Mouse (Mus musculus) hindbrain, embryonic 16.5 days (tissue): ENCODE measurements at regions not wholly inside any gene's neighbourhood (a gene's known extent, or its start where the extent isn't known, plus 50 kb on each side); places are given as distances from the start of the nearest gene placed in this dataset.
"Not testable (repeated sequence)": the region's sequence is repeated elsewhere in the genome, so short reads cannot be mapped to it uniquely, and the experiment has no call there.

Experiments
- ATAC-seq: fragments of 200-750 bp; cut with Nextera tagmentation; 2 replicates; pipeline ENCODE4 v1.8.0; 2017; ENCODE audit warnings: moderate TSS enrichment, moderate library complexity
- H3K27ac ChIP-seq: fragments of 300-500 bp; sonication (generic); 2 replicates; pipeline ENCODE4 v1.5.1; 2014; ENCODE audit warnings: low read depth, mild to moderate bottlenecking, control low read depth, low read length, moderate library complexity
- H3K27me3 ChIP-seq: fragments of 300-500 bp; sonication (generic); replicated peaks from 2 replicates; pipeline ENCODE4 v1.6.1; 2014; ENCODE audit warnings: low read length; ENCODE audit not compliant: control insufficient read depth, insufficient read depth
- H3K36me3 ChIP-seq: fragments of 300-500 bp; sonication (generic); 2 replicates; pipeline ENCODE4 v1.6.1; 2014; ENCODE audit warnings: mild to moderate bottlenecking, low read length, moderate library complexity, mixed read lengths; ENCODE audit not compliant: control insufficient read depth, insufficient read depth
- H3K4me1 ChIP-seq: fragments of 300-500 bp; sonication (generic); 2 replicates; pipeline ENCODE4 v1.6.1; 2014; ENCODE audit warnings: low read depth, low read length; ENCODE audit not compliant: control insufficient read depth, insufficient read depth
- H3K4me2 ChIP-seq: fragments of 300-500 bp; sonication (generic); 2 replicates; pipeline ENCODE4 v1.6.1; 2014; ENCODE audit warnings: mild to moderate bottlenecking, low read length, control low read depth, moderate library complexity
- H3K4me3 ChIP-seq: fragments of 300-500 bp; sonication (generic); 2 replicates; pipeline ENCODE4 v1.5.1; 2014; ENCODE audit warnings: mild to moderate bottlenecking, low read length, control low read depth, moderate library complexity
- H3K9ac ChIP-seq: fragments of 300-500 bp; sonication (generic); 2 replicates; pipeline ENCODE4 v1.6.1; 2014; ENCODE audit warnings: low read depth, mild to moderate bottlenecking, control low read depth, low read length, moderate library complexity
- H3K9me3 ChIP-seq: fragments of 300-500 bp; sonication (generic); 2 replicates; pipeline ENCODE4 v1.6.1; 2014; ENCODE audit warnings: mild to moderate bottlenecking, low read length, moderate library complexity; ENCODE audit not compliant: control insufficient read depth
- WGBS: fragments of 180-500 bp; shearing (Covaris S2); extraction: QIAGEN DNeasy Blood & Tissue Kit; methylation state at CpG from one replicate; pipeline ENCODE4 v1.1.7; 2014; 5-methylcytosine and 5-hydroxymethylcytosine counted together

GRCm38 (mm10) chr3:6757562-6757961 lies 137.3 kb upstream of the 1700008P02Rik start:
- H3K9me3 ChIP-seq = no peaks in the 10 kb centered on the region
- H3K4me2 ChIP-seq = no peak overlapping the region
- H3K27ac ChIP-seq = no peak overlapping the region
- no peak for ATAC-seq
- no peak overlapping the region for H3K4me3 ChIP-seq
- H3K4me1 ChIP-seq = no peaks in the 10 kb centered on the region
- no peaks in the 10 kb centered on the region for H3K36me3 ChIP-seq
- H3K9ac ChIP-seq = no peak overlapping the region
- no peaks in the 10 kb centered on the region for H3K27me3 ChIP-seq

DNA sequence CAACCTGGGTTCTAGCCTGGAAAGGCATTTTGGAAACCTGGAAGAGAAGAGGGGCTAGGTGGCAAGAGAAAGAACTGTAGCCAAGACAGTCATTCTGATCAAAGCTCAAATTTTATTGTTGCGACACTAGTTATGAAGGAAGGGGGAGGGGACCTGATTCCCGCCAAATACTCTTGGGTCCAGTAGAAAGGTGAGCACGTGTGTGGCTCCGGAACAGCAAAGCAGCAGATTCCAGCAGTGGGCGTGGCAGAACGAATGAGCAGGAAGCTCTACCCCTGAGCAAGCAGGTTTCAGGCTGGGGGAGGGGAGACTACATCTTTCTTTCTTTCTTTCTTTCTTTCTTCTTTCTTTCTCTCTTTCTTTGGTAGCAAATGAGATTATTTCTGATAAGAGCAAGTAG lies 130.5 kb upstream of the 1700008P02Rik start:
- not testable (repeated sequence) for H3K4me1 ChIP-seq, H3K4me2 ChIP-seq, ATAC-seq, H3K27ac ChIP-seq, H3K4me3 ChIP-seq, H3K27me3 ChIP-seq, H3K9ac ChIP-seq, H3K36me3 ChIP-seq, H3K9me3 ChIP-seq
- 86% methylated on average over 6 of the region's 6 CpGs for WGBS

- H3K9me3 ChIP-seq = no peaks in the 10 kb centered on the region
- peaks cover 3% of the 10 kb centered on the region; the same call in 1 of the 2 replicates for H3K4me1 ChIP-seq
- H3K4me2 ChIP-seq = no peak overlapping the region
- WGBS = 42% methylated on average over 5 of the region's 5 CpGs
- peak; percentile 48; the same call in 1 of the 2 replicates for ATAC-seq
- H3K4me3 ChIP-seq = no peak overlapping the region
- H3K27me3 ChIP-seq = no peaks in the 10 kb centered on the region
- no peak overlapping the region for H3K27ac ChIP-seq
- no peak overlapping the region for H3K9ac ChIP-seq
- H3K36me3 ChIP-seq = no peaks in the 10 kb centered on the region
Measured at GRCm38 (mm10) chr3:6731372-6732297, 111.4 kb upstream of the 1700008P02Rik start.

GRCm38 (mm10) chr3:6730066-6730465 lies 109.8 kb upstream of the 1700008P02Rik start:
- peaks cover 3% of the 10 kb centered on the region; the same call in 1 of the 2 replicates for H3K4me1 ChIP-seq
- H3K9ac ChIP-seq = no peak overlapping the region
- no peak overlapping the region for H3K4me2 ChIP-seq
- no peak overlapping the region for H3K4me3 ChIP-seq
- no peaks in the 10 kb centered on the region for H3K9me3 ChIP-seq
- H3K36me3 ChIP-seq = no peaks in the 10 kb centered on the region
- no peak for ATAC-seq
- H3K27me3 ChIP-seq = no peaks in the 10 kb centered on the region
- H3K27ac ChIP-seq = no peak overlapping the region

- Histone ChIP-seq H3K4me2 (no peak overlapping the region), H3K4me3 (no peak overlapping the region), H3K27me3 (no peaks in the 10 kb centered on the region), H3K27ac (no peak overlapping the region), H3K4me1 (no peaks in the 10 kb centered on the region), H3K36me3 (no peaks in the 10 kb centered on the region), H3K9ac (no peak overlapping the region), H3K9me3 (no peaks in the 10 kb centered on the region)
- 57% methylated on average over 2 of the region's 2 CpGs for WGBS
- ATAC-seq = peak; percentile 64; the same call in 1 of the 2 replicates
Measured at GRCm38 (mm10) chr3:6683679-6684078, 63.4 kb upstream of the 1700008P02Rik start.

DNA sequence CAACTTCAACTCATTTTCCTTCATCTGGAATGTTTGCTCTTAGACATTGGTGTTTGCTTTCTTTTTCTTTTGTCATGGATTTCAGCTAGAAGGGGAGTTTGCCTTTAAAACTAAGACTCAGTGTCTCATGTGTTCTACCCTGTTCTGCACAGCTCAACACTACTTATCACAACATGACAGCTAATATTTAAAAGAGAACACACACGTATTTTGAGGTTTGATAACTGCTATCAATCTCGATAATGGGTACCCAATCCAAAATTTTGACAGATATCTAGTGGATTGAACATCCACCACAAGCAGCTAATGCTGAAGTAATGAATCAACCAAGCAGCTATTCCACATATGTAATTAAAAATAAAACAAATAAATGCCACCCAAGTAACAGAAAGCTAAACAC lies 61.2 kb upstream of the 1700008P02Rik start:
- no peaks in the 10 kb centered on the region for H3K9me3 ChIP-seq
- H3K27me3 ChIP-seq = no peaks in the 10 kb centered on the region
- 82% methylated on average over 2 of the region's 2 CpGs for WGBS

GRCm38 (mm10) chr3:6676382-6676781 lies 56.1 kb upstream of the 1700008P02Rik start:
- no peaks in the 10 kb centered on the region for H3K36me3 ChIP-seq
- H3K4me2 ChIP-seq = no peak overlapping the region
- no peak overlapping the region for H3K4me3 ChIP-seq
- H3K27me3 ChIP-seq = no peaks in the 10 kb centered on the region
- no peak for ATAC-seq
- H3K9ac ChIP-seq = no peak overlapping the region
- no peak overlapping the region for H3K27ac ChIP-seq
- no peaks in the 10 kb centered on the region for H3K9me3 ChIP-seq
- WGBS = 72% methylated on average over 4 of the region's 4 CpGs
- no peaks in the 10 kb centered on the region for H3K4me1 ChIP-seq

More for the DNA sequence above, 61.2 kb upstream of the 1700008P02Rik start:
- no peaks in the 10 kb centered on the region for H3K36me3 ChIP-seq
- no peak for ATAC-seq
- no peak overlapping the region for H3K27ac ChIP-seq
- H3K9ac ChIP-seq = no peak overlapping the region
- H3K4me2 ChIP-seq = no peak overlapping the region
- no peaks in the 10 kb centered on the region for H3K4me1 ChIP-seq
- H3K4me3 ChIP-seq = no peak overlapping the region

- Histone ChIP-seq H3K36me3 (no peaks in the 10 kb centered on the region), H3K4me1 (no peaks in the 10 kb centered on the region), H3K9me3 (no peaks in the 10 kb centered on the region), H3K27ac (no peak overlapping the region), H3K4me2 (no peak overlapping the region), H3K9ac (no peak overlapping the region), H3K4me3 (no peak overlapping the region), H3K27me3 (no peaks in the 10 kb centered on the region)
- ATAC-seq = peak; percentile 91
- WGBS = 36% methylated on average over 3 of the region's 3 CpGs
Measured at GRCm38 (mm10) chr3:6675354-6675753, 55.1 kb upstream of the 1700008P02Rik start.
